Mouse (Mus musculus) adrenal gland, postnatal 25 days (tissue): ENCODE measurements around the gene Rassf1. TPM values are rescaled to one million over a fixed set of nuclear protein-coding genes. Genes with fewer than 3 reads are reported as not detected.

Source experiments
- DNase-seq: peaks from one replicate; pipeline ENCODE4 v3.0.0; 2021; ENCODE audit warnings: mixed read lengths
- total RNA-seq: library from RNA; stranded (reverse); gene quantifications from 2 replicates; pipeline ENCODE4 v1.2.3, GENCODE M21; 2021

The Rassf1 gene
- total RNA-seq, 1 experiment from 2014 or later: 24.7 TPM

- DNase-seq: peak; percentile 54
Observed at GRCm38 (mm10) chr9:107605041-107605661, 53.8 kb downstream of the Rassf1 start.

- DNase-seq: no peak
Observed at GRCm38 (mm10) chr9:107606591-107606990, 55.2 kb downstream of the Rassf1 start.

- DNase-seq: no peak
Observed at GRCm38 (mm10) chr9:107607036-107607435, 55.7 kb downstream of the Rassf1 start.

GRCm38 (mm10) chr9:107607653-107608245, 56.4 kb downstream of the Rassf1 start:
- no peak for DNase-seq

GRCm38 (mm10) chr9:107608741-107609432, 57.5 kb downstream of the Rassf1 start, which contains the start of gene Sema3b:
TSS of gene Sema3b (minus strand) at chr9:107609229.
- no peak for DNase-seq

GRCm38 (mm10) chr9:107609433-107609830, 58.1 kb downstream of the Rassf1 start:
- DNase-seq: no peak

- no peak for DNase-seq
Observed at GRCm38 (mm10) chr9:107611456-107612190, 60.3 kb downstream of the Rassf1 start.

Other genes starting within 250 kb of the Rassf1 start
- 21.9 and 23.0 TPM in 2 replicates for gene Hemk1, start 213.2 kb upstream of the Rassf1 start, total RNA-seq
- 1.4 and 1.5 TPM in 2 replicates for gene 6430571L13Rik, start 211.0 kb upstream of the Rassf1 start, total RNA-seq
- gene Cacna2d2, start 151.9 kb upstream of the Rassf1 start, total RNA-seq: 5.6 and 6.9 TPM in 2 replicates
- 44.5 and 47.6 TPM in 2 replicates for gene Tmem115, start 17.6 kb upstream of the Rassf1 start, total RNA-seq
- 20.0 and 27.3 TPM in 2 replicates for gene Cyb561d2, start 9.4 kb upstream of the Rassf1 start, total RNA-seq
- gene Nprl2, start 9.3 kb upstream of the Rassf1 start, total RNA-seq: 24.9 and 27.3 TPM in 2 replicates
- gene Zmynd10, start 4.3 kb upstream of the Rassf1 start, total RNA-seq: 0.39 and 0.67 TPM in 2 replicates
- gene Tusc2, start 11.7 kb downstream of the Rassf1 start, total RNA-seq: 48.2 and 48.4 TPM in 2 replicates
- 31.1 and 36.1 TPM in 2 replicates for gene Hyal2, start 16.4 kb downstream of the Rassf1 start, total RNA-seq
- gene Hyal1, start 25.4 kb downstream of the Rassf1 start, total RNA-seq: 10.9 and 11.6 TPM in 2 replicates
- 21.2 and 21.4 TPM in 2 replicates for gene Naa80, start 27.3 kb downstream of the Rassf1 start, total RNA-seq
- 2.0 and 2.8 TPM in 2 replicates for gene Hyal3, start 29.3 kb downstream of the Rassf1 start, total RNA-seq
- 47.0 and 54.5 TPM in 2 replicates for gene Ifrd2, start 36.1 kb downstream of the Rassf1 start, total RNA-seq
- gene Sema3b, start 57.7 kb downstream of the Rassf1 start, total RNA-seq: 5.1 and 8.4 TPM in 2 replicates
- 202 and 238 TPM in 2 replicates for gene Gnai2, start 83.8 kb downstream of the Rassf1 start, total RNA-seq
- gene Slc38a3, start 118.0 kb downstream of the Rassf1 start, total RNA-seq: 0.39 and 8.5 TPM in 2 replicates
- gene Gnat1, start 128.2 kb downstream of the Rassf1 start, total RNA-seq: not detected in 2 replicates
- gene Sema3f, start 158.9 kb downstream of the Rassf1 start, total RNA-seq: 23.1 and 23.6 TPM in 2 replicates
- gene Rbm5, start 219.4 kb downstream of the Rassf1 start, total RNA-seq: 135 and 149 TPM in 2 replicates